Mouse (Mus musculus) leukemia stem cell, adult 10-12 weeks (primary cell): ENCODE data around the gene Gm45194. TPM values are rescaled to one million over a fixed set of nuclear protein-coding genes. Genes with fewer than 3 reads are reported as not detected.

Experiments used
- polyA plus RNA-seq: library from polyadenylated mRNA; stranded (reverse); fragments of >175 nt; gene quantifications from 2 replicates; pipeline ENCODE4 v1.2.3, GENCODE M21; 2012; ENCODE audit warnings: low replicate concordance

Gm45194 gene
- polyA plus RNA-seq = not detected in 2 replicates

DNA sequence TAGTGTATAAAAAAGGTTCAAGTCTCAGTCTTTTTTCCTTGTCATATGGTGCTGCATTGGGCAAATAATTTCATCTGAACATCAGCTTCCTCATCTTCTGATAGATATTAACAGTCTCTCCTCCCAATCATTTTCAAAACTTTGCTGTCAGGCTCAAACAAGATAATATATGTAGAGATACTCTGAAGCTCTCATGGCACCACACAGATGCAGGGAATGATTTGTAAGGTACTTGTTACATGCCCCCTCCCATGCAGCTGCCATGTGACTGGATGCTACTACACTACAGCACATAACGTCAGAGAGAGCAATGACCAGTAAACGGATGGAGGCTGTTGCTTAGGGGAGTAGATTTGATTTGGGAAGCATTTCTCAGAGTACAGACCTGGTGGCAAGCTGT is at the start of gene Gm45194:
TSS of gene Gm45194 (plus strand) at position 301 of the 400 bp plus-strand sequence.

DNA sequence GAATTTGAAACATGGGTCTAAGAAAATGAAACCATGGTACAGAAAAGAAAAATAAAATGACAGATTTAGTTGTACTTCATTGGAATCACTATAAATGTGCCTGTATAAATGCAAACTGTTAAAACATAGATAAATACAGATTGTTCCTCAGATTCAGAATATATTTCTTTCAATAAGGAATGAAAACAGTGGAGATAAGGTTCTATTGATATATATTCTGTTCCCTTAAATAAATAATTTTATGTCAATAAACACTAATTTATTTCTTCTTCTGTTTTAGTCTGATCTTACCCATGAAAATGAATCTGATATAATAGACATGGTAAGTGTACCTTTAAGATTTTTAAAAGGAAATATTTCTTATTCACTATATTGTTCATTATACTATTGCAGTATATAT is 119.5 kb downstream of the Gm45194 start, which contains the start of gene Tex16:
TSS of gene Tex16 (plus strand) at position 301 of the 400 bp plus-strand sequence.

DNA sequence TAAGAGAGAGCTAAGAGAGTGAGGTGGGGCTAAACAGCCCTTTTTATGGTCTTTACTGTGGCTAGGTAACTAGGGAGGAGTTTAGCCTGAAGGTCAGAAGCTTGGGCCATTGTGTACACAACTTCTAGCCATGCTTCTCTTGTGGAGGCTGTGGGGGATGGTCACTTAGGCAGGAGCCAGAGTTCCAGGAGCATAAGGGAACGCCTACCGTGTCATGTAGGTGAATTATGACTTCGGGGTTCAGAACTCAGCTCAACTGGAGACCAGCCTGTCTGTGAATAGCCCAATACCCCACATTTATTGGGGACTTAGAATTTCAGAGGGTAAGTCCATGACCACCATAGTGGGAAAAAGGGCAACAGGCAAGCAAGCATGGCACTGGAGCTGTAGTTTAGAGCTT is 347.6 kb downstream of the Gm45194 start, which contains the start of gene 4933403O08Rik:
TSS of gene 4933403O08Rik (plus strand) at position 301 of the 400 bp plus-strand sequence.

Other genes with a start within 250 kb of the Gm45194 start
- gene Hdx, start 194.3 kb upstream of the Gm45194 start, polyA plus RNA-seq = not detected in 2 replicates
- not detected in 2 replicates for gene Tex16, start 119.6 kb downstream of the Gm45194 start, polyA plus RNA-seq